Mouse (Mus musculus): ENCODE measurements around the gene Clec1a. TPM values are rescaled to one million over a fixed set of nuclear protein-coding genes. Genes with fewer than 3 reads are reported as not detected.

Clec1a gene
- polyA plus RNA-seq, 1 experiment from 2014 or later, result 1.4 TPM

GRCm38 (mm10) chr6:129422311-129422710 is 29.5 kb downstream of the Clec1a start:
- no peak overlapping the region for H3K9ac ChIP-seq (ENCODE audit: low read depth, low read length)
- no peak for ATAC-seq (ENCODE audit: low FRiP score)

GRCm38 (mm10) chr6:129414177-129414576 is 37.6 kb downstream of the Clec1a start:
- Histone ChIP-seq H3K27me3 (ENCODE audit: control insufficient read depth, insufficient read depth, low read length) (no peaks in the 10 kb centered on the region), H3K4me1 (replicated peaks; ENCODE audit: control insufficient read depth, insufficient read depth, low read length) (no peaks in the 10 kb centered on the region), H3K9ac (ENCODE audit: low read depth, low read length) (no peak overlapping the region), H3K27ac (ENCODE audit: low read depth, low read length) (no peak overlapping the region), H3K36me3 (ENCODE audit: control insufficient read depth, insufficient read depth, low read length) (no peaks in the 10 kb centered on the region), H3K9me3 (ENCODE audit: control insufficient read depth, low read length) (no peaks in the 10 kb centered on the region), H3K4me2 (replicated peaks; ENCODE audit: low read depth, low read length) (no peak overlapping the region), H3K4me3 (ENCODE audit: low read depth, low read length) (no peak overlapping the region)
- ATAC-seq (ENCODE audit: low FRiP score) (no peak), DNase-seq (ENCODE audit: low spot score) (no peak)
- WGBS, result 93% methylated on average over 1 of the region's 1 CpGs

More at GRCm38 (mm10) chr6:129422311-129422710, 29.5 kb downstream of the Clec1a start:
- Histone ChIP-seq H3K27me3 (ENCODE audit: control insufficient read depth, insufficient read depth, low read length) (no peaks in the 10 kb centered on the region), H3K4me1 (replicated peaks; ENCODE audit: control insufficient read depth, insufficient read depth, low read length) (no peaks in the 10 kb centered on the region), H3K4me3 (ENCODE audit: low read depth, low read length) (no peak overlapping the region), H3K36me3 (ENCODE audit: control insufficient read depth, insufficient read depth, low read length) (no peaks in the 10 kb centered on the region), H3K27ac (ENCODE audit: low read depth, low read length) (no peak overlapping the region), H3K4me2 (replicated peaks; ENCODE audit: low read depth, low read length) (no peak overlapping the region), H3K9me3 (ENCODE audit: control insufficient read depth, low read length) (no peaks in the 10 kb centered on the region)
- DNase-seq (ENCODE audit: low spot score), result no peak
- WGBS, result 95% methylated on average over 3 of the region's 3 CpGs

GRCm38 (mm10) chr6:129408562-129408961 is 43.2 kb downstream of the Clec1a start, which contains the start of gene Clec9a:
Clec9a (plus strand) TSS chr6:129408862.
- ATAC-seq (ENCODE audit: low FRiP score), result no peak
- Histone ChIP-seq H3K9ac (ENCODE audit: low read depth, low read length) (no peak within 1 kb of the TSS), H3K27ac (ENCODE audit: low read depth, low read length) (no peak within 1 kb of the TSS), H3K4me2 (replicated peaks; ENCODE audit: low read depth, low read length) (no peak within 1 kb of the TSS), H3K4me1 (replicated peaks; ENCODE audit: control insufficient read depth, insufficient read depth, low read length) (no peaks in the 10 kb centered on the region), H3K27me3 (ENCODE audit: control insufficient read depth, insufficient read depth, low read length) (no peaks in the 10 kb centered on the region), H3K36me3 (ENCODE audit: control insufficient read depth, insufficient read depth, low read length) (no peaks in the 10 kb centered on the region), H3K4me3 (ENCODE audit: low read depth, low read length) (no peak within 1 kb of the TSS), H3K9me3 (ENCODE audit: control insufficient read depth, low read length) (no peaks in the 10 kb centered on the region)
- DNase-seq (ENCODE audit: low spot score), result no peak
- 84% methylated on average over 2 of the region's 2 CpGs for WGBS

GRCm38 (mm10) chr6:129407324-129407723 is 44.5 kb downstream of the Clec1a start:
- Histone ChIP-seq H3K36me3 (ENCODE audit: control insufficient read depth, insufficient read depth, low read length) (no peaks in the 10 kb centered on the region), H3K27me3 (ENCODE audit: control insufficient read depth, insufficient read depth, low read length) (no peaks in the 10 kb centered on the region), H3K27ac (ENCODE audit: low read depth, low read length) (no peak overlapping the region), H3K9me3 (ENCODE audit: control insufficient read depth, low read length) (no peaks in the 10 kb centered on the region), H3K4me2 (replicated peaks; ENCODE audit: low read depth, low read length) (no peak overlapping the region), H3K9ac (ENCODE audit: low read depth, low read length) (no peak overlapping the region), H3K4me1 (replicated peaks; ENCODE audit: control insufficient read depth, insufficient read depth, low read length) (no peaks in the 10 kb centered on the region), H3K4me3 (ENCODE audit: low read depth, low read length) (no peak overlapping the region)
- 60% methylated on average over 2 of the region's 2 CpGs for WGBS
- no peak for DNase-seq (ENCODE audit: low spot score)
- no peak for ATAC-seq (ENCODE audit: low FRiP score)

- Histone ChIP-seq H3K4me2 (replicated peaks; ENCODE audit: low read depth, low read length) (no peak overlapping the region), H3K4me3 (ENCODE audit: low read depth, low read length) (no peak overlapping the region), H3K27me3 (ENCODE audit: control insufficient read depth, insufficient read depth, low read length) (no peaks in the 10 kb centered on the region), H3K9ac (ENCODE audit: low read depth, low read length) (no peak overlapping the region), H3K27ac (ENCODE audit: low read depth, low read length) (no peak overlapping the region), H3K9me3 (ENCODE audit: control insufficient read depth, low read length) (no peaks in the 10 kb centered on the region), H3K36me3 (ENCODE audit: control insufficient read depth, insufficient read depth, low read length) (no peaks in the 10 kb centered on the region), H3K4me1 (replicated peaks; ENCODE audit: control insufficient read depth, insufficient read depth, low read length) (no peaks in the 10 kb centered on the region)
- DNase-seq (ENCODE audit: low spot score), result no peak
- no peak for ATAC-seq (ENCODE audit: low FRiP score)
Observed at GRCm38 (mm10) chr6:129405999-129406398, 45.8 kb downstream of the Clec1a start.

GRCm38 (mm10) chr6:129403391-129403790 is 48.4 kb downstream of the Clec1a start:
- no peak for ATAC-seq (ENCODE audit: low FRiP score)
- Histone ChIP-seq H3K27ac (ENCODE audit: low read depth, low read length) (no peak overlapping the region), H3K9me3 (ENCODE audit: control insufficient read depth, low read length) (no peaks in the 10 kb centered on the region), H3K9ac (ENCODE audit: low read depth, low read length) (no peak overlapping the region), H3K4me2 (replicated peaks; ENCODE audit: low read depth, low read length) (no peak overlapping the region), H3K4me3 (ENCODE audit: low read depth, low read length) (no peak overlapping the region), H3K4me1 (replicated peaks; ENCODE audit: control insufficient read depth, insufficient read depth, low read length) (no peaks in the 10 kb centered on the region), H3K36me3 (ENCODE audit: control insufficient read depth, insufficient read depth, low read length) (no peaks in the 10 kb centered on the region), H3K27me3 (ENCODE audit: control insufficient read depth, insufficient read depth, low read length) (no peaks in the 10 kb centered on the region)
- no peak for DNase-seq (ENCODE audit: low spot score)
- WGBS, result 89% methylated on average over 6 of the region's 6 CpGs

- H3K4me3 ChIP-seq (ENCODE audit: low read depth, low read length), result no peak overlapping the region
- H3K27ac ChIP-seq (ENCODE audit: low read depth, low read length), result no peak overlapping the region
- ATAC-seq (ENCODE audit: low FRiP score) (no peak), DNase-seq (ENCODE audit: low spot score) (no peak)
- WGBS, result 95% methylated on average over 2 of the region's 2 CpGs
- no peaks in the 10 kb centered on the region for H3K9me3 ChIP-seq (ENCODE audit: control insufficient read depth, low read length)
- no peaks in the 10 kb centered on the region for H3K36me3 ChIP-seq (ENCODE audit: control insufficient read depth, insufficient read depth, low read length)
- H3K9ac ChIP-seq (ENCODE audit: low read depth, low read length), result no peak overlapping the region
- H3K27me3 ChIP-seq (ENCODE audit: control insufficient read depth, insufficient read depth, low read length), result no peaks in the 10 kb centered on the region
- H3K4me1 ChIP-seq (replicated peaks; ENCODE audit: control insufficient read depth, insufficient read depth, low read length), result no peaks in the 10 kb centered on the region
- H3K4me2 ChIP-seq (replicated peaks; ENCODE audit: low read depth, low read length), result no peak overlapping the region
Observed at GRCm38 (mm10) chr6:129402404-129402803, 49.4 kb downstream of the Clec1a start.

GRCm38 (mm10) chr6:129399945-129400344 is 51.9 kb downstream of the Clec1a start:
- WGBS, result 77% methylated on average over 6 of the region's 6 CpGs
- Histone ChIP-seq H3K36me3 (ENCODE audit: control insufficient read depth, insufficient read depth, low read length) (no peaks in the 10 kb centered on the region), H3K9ac (ENCODE audit: low read depth, low read length) (no peak overlapping the region), H3K9me3 (ENCODE audit: control insufficient read depth, low read length) (no peaks in the 10 kb centered on the region), H3K27me3 (ENCODE audit: control insufficient read depth, insufficient read depth, low read length) (no peaks in the 10 kb centered on the region), H3K4me3 (ENCODE audit: low read depth, low read length) (no peak overlapping the region), H3K4me1 (replicated peaks; ENCODE audit: control insufficient read depth, insufficient read depth, low read length) (no peaks in the 10 kb centered on the region), H3K27ac (ENCODE audit: low read depth, low read length) (no peak overlapping the region), H3K4me2 (replicated peaks; ENCODE audit: low read depth, low read length) (no peak overlapping the region)
- DNase-seq (ENCODE audit: low spot score) (no peak), ATAC-seq (ENCODE audit: low FRiP score) (no peak)

GRCm38 (mm10) chr6:129396997-129397396 is 54.8 kb downstream of the Clec1a start, which contains the start of gene Clec1b:
Clec1b (plus strand) TSS chr6:129397297.
- DNase-seq (ENCODE audit: low spot score) (no peak), ATAC-seq (ENCODE audit: low FRiP score) (no peak)
- H3K27me3 ChIP-seq (ENCODE audit: control insufficient read depth, insufficient read depth, low read length), result no peaks in the 10 kb centered on the region
- H3K9me3 ChIP-seq (ENCODE audit: control insufficient read depth, low read length), result no peaks in the 10 kb centered on the region
- no peak within 1 kb of the TSS for H3K27ac ChIP-seq (ENCODE audit: low read depth, low read length)
- H3K4me3 ChIP-seq (ENCODE audit: low read depth, low read length), result no peak within 1 kb of the TSS
- WGBS, result 87% methylated on average over 8 of the region's 8 CpGs
- no peaks in the 10 kb centered on the region for H3K36me3 ChIP-seq (ENCODE audit: control insufficient read depth, insufficient read depth, low read length)
- no peak within 1 kb of the TSS for H3K9ac ChIP-seq (ENCODE audit: low read depth, low read length)
- H3K4me2 ChIP-seq (replicated peaks; ENCODE audit: low read depth, low read length), result no peak within 1 kb of the TSS
- H3K4me1 ChIP-seq (replicated peaks; ENCODE audit: control insufficient read depth, insufficient read depth, low read length), result no peaks in the 10 kb centered on the region
